Mouse (Mus musculus) heart, postnatal 36 days (tissue): ENCODE data around the gene Grm3. TPM values are rescaled to one million over a fixed set of nuclear protein-coding genes. Genes with fewer than 3 reads are reported as not detected.

Experiments
- DNase-seq, 2 experiments: peaks; one replicate each; pipeline ENCODE4 v3.0.0; 2021 to 2022
- intact Hi-C: fragments of 180-260 bp; cut with DNase I; formaldehyde crosslinking; loops from one replicate; pipeline ENCODE4 v1.15.1; 2025
- total RNA-seq, 2 experiments: library from RNA; stranded (reverse); gene quantifications; 2 replicates each; pipeline ENCODE4 v1.2.3; 2021

The Grm3 gene
- total RNA-seq, 2 experiments from 2014 or later, result not detected

GRCm38 (mm10) chr5:9624396-9624795 lies 100.6 kb downstream of the Grm3 start:
- intact Hi-C loops, result no loop called here
- DNase-seq, result no peak

DNA sequence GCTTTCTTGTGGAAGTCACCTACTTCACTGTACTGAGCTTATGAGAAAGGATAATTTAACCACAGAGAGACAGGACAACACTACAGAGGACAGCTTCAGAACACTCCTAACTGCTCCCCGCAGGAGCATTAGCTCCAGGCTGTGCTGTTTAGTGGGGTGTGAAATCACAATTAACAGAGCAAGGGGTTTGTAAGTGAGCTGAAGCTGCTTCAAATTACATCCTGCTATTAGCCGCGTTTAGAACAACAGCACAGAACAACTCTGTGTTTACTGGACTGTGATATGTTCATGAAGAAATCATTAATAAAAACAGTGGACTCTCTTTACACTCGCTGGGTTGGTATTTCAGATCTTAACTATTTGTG lies 101.9 kb downstream of the Grm3 start:
- intact Hi-C loops, result no loop called here
- DNase-seq, result no peak

DNA sequence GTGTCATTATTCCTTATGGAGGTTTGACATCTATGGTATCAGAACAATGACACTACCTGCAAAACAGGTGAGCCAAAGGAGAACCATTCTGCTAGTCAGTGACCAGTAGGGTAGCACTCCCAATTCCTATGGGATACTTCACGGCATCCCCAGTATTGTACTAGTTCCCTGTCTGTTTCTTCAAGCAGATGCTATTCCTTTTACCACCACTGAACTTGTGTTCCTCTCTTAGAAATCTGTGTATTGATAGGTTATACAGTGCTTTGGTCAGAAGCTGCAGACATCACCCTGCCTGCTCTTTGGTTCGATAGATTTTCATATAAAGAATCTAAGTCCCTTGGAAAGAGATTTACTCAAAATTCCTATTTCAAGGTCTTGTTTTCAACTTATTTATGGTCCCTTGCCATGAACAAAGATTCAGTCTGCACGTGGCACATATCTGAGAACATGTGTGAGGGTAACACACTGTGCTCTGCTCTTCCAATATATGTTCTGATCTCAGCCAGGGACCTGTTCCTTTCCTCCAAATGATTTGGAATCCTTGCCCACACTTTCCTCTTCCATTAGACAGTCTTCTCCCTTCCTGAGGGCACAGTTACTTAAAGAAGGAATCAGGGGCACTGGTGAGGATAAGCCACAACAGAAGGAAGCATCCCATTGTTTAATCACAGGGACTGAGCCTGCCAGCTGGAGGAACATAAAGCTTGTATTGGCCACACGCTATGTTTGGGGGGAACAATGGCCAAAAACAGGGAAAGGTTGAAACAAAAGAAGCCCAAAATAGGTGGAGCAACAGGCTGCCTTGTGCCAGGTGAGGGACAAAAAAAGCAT lies 102.5 kb downstream of the Grm3 start:
- intact Hi-C loops, result no loop called here
- DNase-seq, result no peak

GRCm38 (mm10) chr5:9621417-9622067 lies 103.4 kb downstream of the Grm3 start:
- DNase-seq, result no peak
- intact Hi-C loops, result no loop called here

GRCm38 (mm10) chr5:9579021-9579420 lies 145.9 kb downstream of the Grm3 start:
- no peak for DNase-seq
- intact Hi-C loops, result no loop called here

DNA sequence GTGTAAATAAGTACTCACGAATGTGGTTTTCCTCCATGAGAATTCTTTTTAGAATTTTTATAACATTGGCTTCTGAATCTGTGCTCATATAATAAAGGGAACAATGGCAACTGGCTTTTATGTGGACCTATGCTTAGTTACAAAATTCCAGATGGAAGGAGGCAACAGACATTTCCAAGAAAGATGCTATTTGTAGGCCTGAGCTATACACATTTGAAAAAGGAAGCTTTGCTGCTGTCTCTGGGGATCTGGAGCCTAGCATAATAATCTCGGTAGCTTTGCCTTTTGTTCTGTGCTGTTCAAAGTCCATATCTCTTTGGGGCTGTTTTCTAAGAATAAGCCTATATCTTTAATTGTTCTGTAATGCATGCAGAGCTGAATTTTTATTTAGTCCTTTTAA lies 146.4 kb downstream of the Grm3 start:
- intact Hi-C loops, result no loop called here

GRCm38 (mm10) chr5:9570946-9571345 lies 154.0 kb downstream of the Grm3 start:
- intact Hi-C loops, result no loop called here

More for the DNA sequence above, 146.4 kb downstream of the Grm3 start:
- DNase-seq, result no peak

GRCm38 (mm10) chr5:9557706-9558105 lies 167.3 kb downstream of the Grm3 start:
- DNase-seq, result no peak
- intact Hi-C loops, result no loop called here

More at GRCm38 (mm10) chr5:9570946-9571345, 154.0 kb downstream of the Grm3 start:
- no peak for DNase-seq

DNA sequence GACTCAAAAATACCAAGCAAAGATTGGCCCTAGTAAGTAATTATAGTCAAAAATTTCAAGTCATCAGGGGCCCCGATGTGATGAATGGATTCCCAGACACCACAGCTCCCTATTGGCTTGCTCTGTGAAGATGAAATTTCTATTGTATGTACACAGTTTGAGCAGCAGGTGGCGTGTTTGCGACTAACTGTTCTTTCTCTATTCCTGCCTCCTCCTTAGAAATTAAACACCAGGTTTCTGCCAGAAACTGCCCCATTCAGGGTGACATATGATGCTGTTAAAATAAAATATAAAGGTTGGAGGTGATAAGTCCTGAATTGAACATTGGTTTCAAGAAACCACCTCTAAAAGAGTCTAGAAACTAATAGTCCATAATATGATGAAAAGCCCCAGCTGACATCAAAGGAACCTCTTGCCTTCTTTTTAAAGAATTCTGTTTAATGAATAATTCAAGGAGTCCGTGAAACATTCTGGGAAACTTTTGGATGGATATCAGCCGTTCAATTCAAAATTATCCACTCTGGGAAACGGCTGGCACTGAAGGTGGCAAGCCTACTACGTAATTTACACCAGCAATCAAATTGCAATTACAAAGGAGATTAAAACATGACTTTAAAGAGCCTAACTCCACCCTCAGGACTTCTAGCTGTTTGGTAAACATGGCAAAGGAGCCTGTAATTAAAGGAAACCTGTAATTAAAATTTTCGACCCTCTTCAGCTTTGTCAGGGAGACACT lies 184.0 kb downstream of the Grm3 start:
- no peak for DNase-seq
- intact Hi-C loops, result loop anchor here (1.0 kb wide), 1 partner anchor 162 kb away; no protein-coding TSS in a partner anchor

- no peak for DNase-seq
- intact Hi-C loops, result no loop called here
These were observed 199.5 kb downstream of the Grm3 start for GRCm38 (mm10) chr5:9525507-9525906.

- DNase-seq, result no peak
- intact Hi-C loops, result no loop called here
These were observed 213.9 kb downstream of the Grm3 start for GRCm38 (mm10) chr5:9511027-9511426.

DNA sequence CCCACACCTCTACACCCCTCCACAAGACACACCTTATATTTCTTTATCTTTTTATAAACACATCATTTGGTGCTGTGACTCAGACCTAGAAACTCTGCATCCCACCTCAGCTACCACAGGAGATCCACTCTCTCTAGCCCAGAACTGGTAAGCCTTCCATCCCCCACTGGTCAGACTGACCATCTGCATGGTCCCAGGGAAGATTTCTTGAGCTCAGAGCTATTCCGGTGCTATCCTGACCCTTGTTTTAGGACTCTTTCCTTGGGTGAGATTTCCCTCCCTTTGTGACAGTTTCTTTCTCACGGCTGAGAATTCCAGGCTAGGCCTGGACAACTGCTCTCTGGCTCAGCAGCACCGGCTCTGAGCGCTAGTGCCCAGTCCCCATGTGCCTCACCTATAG lies 227.7 kb downstream of the Grm3 start:
- intact Hi-C loops, result no loop called here
- no peak for DNase-seq

GRCm38 (mm10) chr5:9495456-9495855 lies 229.5 kb downstream of the Grm3 start:
- intact Hi-C loops, result no loop called here

GRCm38 (mm10) chr5:9477587-9477986 lies 247.4 kb downstream of the Grm3 start:
- DNase-seq, result no peak
- intact Hi-C loops, result no loop called here

More at GRCm38 (mm10) chr5:9495456-9495855, 229.5 kb downstream of the Grm3 start:
- DNase-seq, result no peak

GRCm38 (mm10) chr5:9453298-9453697 lies 271.7 kb downstream of the Grm3 start:
- intact Hi-C loops, result no loop called here
- DNase-seq, result no peak

- intact Hi-C loops, result loop anchor here (5.0 kb wide), 1 partner anchor 1183 kb away; no protein-coding TSS in a partner anchor
- DNase-seq, result no peak
These were observed 275.4 kb downstream of the Grm3 start for GRCm38 (mm10) chr5:9449570-9449969.

DNA sequence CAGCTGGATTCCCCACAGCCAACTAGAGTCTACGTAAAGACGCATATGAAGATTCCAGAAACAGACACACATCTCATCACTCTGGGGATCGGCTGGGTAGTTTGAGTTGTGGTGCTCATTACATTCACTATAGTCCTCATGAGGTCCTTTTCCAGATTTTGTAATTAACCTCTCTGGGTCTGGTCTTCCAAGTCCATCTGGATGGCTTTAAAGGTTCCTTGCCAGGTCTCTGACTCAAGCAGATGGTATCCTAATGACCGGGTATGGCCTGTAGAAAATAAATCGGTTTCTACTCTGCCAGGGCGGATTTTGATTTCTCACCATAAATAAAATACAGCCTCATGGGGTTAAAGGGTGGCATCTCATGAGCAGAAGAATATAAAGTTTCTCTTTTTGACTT lies 276.0 kb downstream of the Grm3 start:
- intact Hi-C loops, result loop anchor here (5.0 kb wide), 1 partner anchor 1183 kb away; no protein-coding TSS in a partner anchor
- no peak for DNase-seq

- no peak for DNase-seq
- intact Hi-C loops, result loop anchor here (5.0 kb wide), 1 partner anchor 1186 kb away; no protein-coding TSS in a partner anchor
These were observed 278.8 kb downstream of the Grm3 start for GRCm38 (mm10) chr5:9446146-9446545.
